Mouse (Mus musculus): ENCODE results near the gene Slc1a3. TPM values are rescaled to one million over a fixed set of nuclear protein-coding genes. Genes with fewer than 3 reads are reported as not detected.

Gene Slc1a3
- total RNA-seq (2022): 1 to 10 TPM in 3 of 4 experiments, under 1 TPM in 1; 0.56 to 2.8 (median 1.3) TPM

- DNase-seq (ENCODE audit: low spot score in 2 of 2): peak in 1 of 2 experiments; percentile 12
These were observed at the start of gene Slc1a3 for GRCm38 (mm10) chr15:8710146-8711006. Gene Slc1a3 (minus strand): TSS chr15:8710764.

- DNase-seq (ENCODE audit: low spot score in 2 of 2): no peak
These were observed 48.5 kb upstream of the Slc1a3 start for GRCm38 (mm10) chr15:8759026-8759425.

GRCm38 (mm10) chr15:8756441-8756840 lies 45.9 kb upstream of the Slc1a3 start:
- no peak for DNase-seq (ENCODE audit: low spot score in 2 of 2)

- no peak for DNase-seq (ENCODE audit: low spot score in 2 of 2)
These were observed 39.2 kb upstream of the Slc1a3 start for GRCm38 (mm10) chr15:8749762-8750161.

GRCm38 (mm10) chr15:8748771-8749170 lies 38.2 kb upstream of the Slc1a3 start:
- no peak for DNase-seq (ENCODE audit: low spot score in 2 of 2)

GRCm38 (mm10) chr15:8741593-8741992 lies 31.0 kb upstream of the Slc1a3 start:
- no peak for DNase-seq (ENCODE audit: low spot score in 2 of 2)

GRCm38 (mm10) chr15:8740724-8741123 lies 30.2 kb upstream of the Slc1a3 start:
- DNase-seq (ENCODE audit: low spot score in 2 of 2): no peak

- DNase-seq (ENCODE audit: low spot score in 2 of 2): no peak
These were observed 27.6 kb upstream of the Slc1a3 start for GRCm38 (mm10) chr15:8738156-8738555.

- DNase-seq (ENCODE audit: low spot score in 2 of 2): no peak
These were observed 23.8 kb upstream of the Slc1a3 start for GRCm38 (mm10) chr15:8734363-8734739.

GRCm38 (mm10) chr15:8733669-8734362 lies 23.3 kb upstream of the Slc1a3 start:
- no peak for DNase-seq (ENCODE audit: low spot score in 2 of 2)

GRCm38 (mm10) chr15:8728861-8729260 lies 18.3 kb upstream of the Slc1a3 start:
- DNase-seq (ENCODE audit: low spot score in 2 of 2): no peak

GRCm38 (mm10) chr15:8722386-8723100 lies 12.0 kb upstream of the Slc1a3 start:
- DNase-seq (ENCODE audit: low spot score in 2 of 2): no peak

GRCm38 (mm10) chr15:8721746-8722145 lies 11.2 kb upstream of the Slc1a3 start:
- no peak for DNase-seq (ENCODE audit: low spot score in 2 of 2)

- DNase-seq (ENCODE audit: low spot score in 2 of 2): no peak
These were observed 10.4 kb upstream of the Slc1a3 start for GRCm38 (mm10) chr15:8721005-8721404.

GRCm38 (mm10) chr15:8718496-8718895 lies 7.9 kb upstream of the Slc1a3 start:
- DNase-seq (ENCODE audit: low spot score in 2 of 2): no peak

- no peak for DNase-seq (ENCODE audit: low spot score in 2 of 2)
These were observed 6.5 kb upstream of the Slc1a3 start for GRCm38 (mm10) chr15:8717021-8717571.

- no peak for DNase-seq (ENCODE audit: low spot score in 2 of 2)
These were observed 5.9 kb upstream of the Slc1a3 start for GRCm38 (mm10) chr15:8716330-8716964.

- DNase-seq (ENCODE audit: low spot score in 2 of 2): no peak
These were observed 5.1 kb upstream of the Slc1a3 start for GRCm38 (mm10) chr15:8715666-8716065.

GRCm38 (mm10) chr15:8712433-8712984 lies 1.9 kb upstream of the Slc1a3 start:
- DNase-seq (ENCODE audit: low spot score in 2 of 2): no peak

- DNase-seq (ENCODE audit: low spot score in 2 of 2): peak in 1 of 2 experiments; percentile 23
These were observed 1.2 kb upstream of the Slc1a3 start for GRCm38 (mm10) chr15:8711630-8712310.

Measured in gastrocnemius, adult 8-10 months (tissue).